Mouse (Mus musculus) G1E (cell line): Measurements from ENCODE around the gene Diaph3.

ENCODE experiments used
- CTCF ChIP-seq: IDR thresholded peaks from 2 replicates; pipeline ENCODE4 v1.5.1; 2012; ENCODE audit warnings: low read depth, low read length, inconsistent platforms, mixed read lengths
- GATA2 ChIP-seq: IDR thresholded peaks from 2 replicates; pipeline ENCODE4 v1.6.1; 2012; ENCODE audit warnings: low read depth, low read length, inconsistent platforms, borderline replicate concordance
- POLR2AphosphoS5 ChIP-seq: IDR thresholded peaks from 2 replicates; pipeline ENCODE4 v1.6.1; 2012; ENCODE audit warnings: low read depth, low read length, inconsistent platforms; ENCODE audit not compliant: insufficient replicate concordance
- TAL1 ChIP-seq: conservative IDR thresholded peaks from 2 replicates; pipeline ENCODE4 v1.6.1; 2012; ENCODE audit warnings: low read depth, low read length, inconsistent platforms, mixed read lengths

DNA sequence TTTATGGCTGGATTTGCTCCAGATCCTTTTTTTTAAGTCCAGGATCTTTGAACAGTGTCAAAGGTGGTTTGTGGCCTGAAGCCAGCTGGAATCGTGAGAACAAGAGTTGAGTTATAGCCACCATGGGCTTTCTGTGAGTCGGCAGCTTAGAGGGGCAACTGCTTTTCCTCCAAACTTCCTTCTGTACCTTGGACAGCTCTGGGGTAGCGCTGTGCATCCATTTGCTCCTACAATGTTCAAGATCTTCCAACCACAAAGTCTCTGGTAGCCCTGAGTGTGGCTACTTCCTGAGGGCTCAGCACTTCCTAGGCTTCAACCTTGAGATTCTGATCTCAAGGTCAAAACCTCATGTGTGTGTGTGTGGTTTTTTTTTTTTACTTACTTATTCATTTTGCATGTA is 437.0 kb downstream of the Diaph3 start:
- TF ChIP-seq CTCF (no peak), TAL1 (no peak), GATA2 (no peak), POLR2AphosphoS5 (no peak)
